Mouse (Mus musculus) hindbrain, postnatal 0 days (tissue): ENCODE data around the gene Gm42791. TPM values are rescaled to one million over a fixed set of nuclear protein-coding genes. Genes with fewer than 3 reads are reported as not detected.

Experiments used
- ATAC-seq: fragments of 200-750 bp; cut with Nextera tagmentation; 2 replicates; pipeline ENCODE4 v1.8.0; 2017; ENCODE audit warnings: mild to moderate bottlenecking, moderate TSS enrichment, moderate library complexity
- DNase-seq: peaks from one replicate; pipeline ENCODE4 v3.0.0-alpha.2; 2015; ENCODE audit warnings: low spot score
- H3K27ac ChIP-seq: fragments of 300-500 bp; sonication (generic); 2 replicates; pipeline ENCODE4 v1.5.1; 2014; ENCODE audit warnings: mild to moderate bottlenecking
- H3K27me3 ChIP-seq: fragments of 300-500 bp; sonication (generic); 2 replicates; pipeline ENCODE4 v1.6.1; 2014; ENCODE audit warnings: low read length, mixed read lengths; ENCODE audit not compliant: insufficient read depth
- H3K36me3 ChIP-seq: fragments of 300-500 bp; sonication (generic); 2 replicates; pipeline ENCODE4 v1.6.1; 2014; ENCODE audit warnings: low read length, mixed read lengths; ENCODE audit not compliant: insufficient read depth
- H3K4me1 ChIP-seq: fragments of 300-500 bp; sonication (generic); 2 replicates; pipeline ENCODE4 v1.6.1; 2014; ENCODE audit warnings: antibody characterized with exemption, low read length, mixed read lengths; ENCODE audit not compliant: insufficient read depth
- H3K4me2 ChIP-seq: fragments of 300-500 bp; sonication (generic); 2 replicates; pipeline ENCODE4 v1.6.1; 2014; ENCODE audit warnings: low read depth, mild to moderate bottlenecking, low read length, moderate library complexity, mixed read lengths
- H3K4me3 ChIP-seq: fragments of 300-500 bp; sonication (generic); 2 replicates; pipeline ENCODE4 v1.5.1; 2014; ENCODE audit warnings: low read length
- H3K9ac ChIP-seq: fragments of 300-500 bp; sonication (generic); replicated peaks from 2 replicates; pipeline ENCODE4 v1.6.1; 2014; ENCODE audit warnings: mild to moderate bottlenecking, low read length, moderate library complexity, mixed read lengths
- H3K9me3 ChIP-seq: fragments of 300-500 bp; sonication (generic); 2 replicates; pipeline ENCODE4 v1.6.1; 2016; ENCODE audit warnings: low read length, mixed read lengths
- CTCF ChIP-seq: IDR thresholded peaks from 2 replicates; pipeline ENCODE4 v1.5.1; 2016; ENCODE audit warnings: antibody characterized with exemption, control low read depth, low read depth
- WGBS: fragments of 180-500 bp; shearing (Covaris S2); extraction: QIAGEN DNeasy Blood & Tissue Kit; methylation state at CpG from one replicate; pipeline ENCODE4 v1.1.7; 2014; 5-methylcytosine and 5-hydroxymethylcytosine counted together
- polyA plus RNA-seq: library from polyadenylated mRNA; unstranded; fragments of >200 nt; fragmentation: Nextera tagmentation; extraction: Ambion mirVana; gene quantifications from 2 replicates; pipeline ENCODE4 v1.2.1, GENCODE M21; 2015
- total RNA-seq: library from RNA; depleted of rRNA; stranded (reverse); fragments of >200 nt; gene quantifications from 2 replicates; pipeline ENCODE4 v1.2.3, GENCODE M21; 2014

Gm42791 gene
- total and polyA plus RNA-seq, 2 experiments from 2014 or later = 1.6 TPM; not detected in 1

DNA sequence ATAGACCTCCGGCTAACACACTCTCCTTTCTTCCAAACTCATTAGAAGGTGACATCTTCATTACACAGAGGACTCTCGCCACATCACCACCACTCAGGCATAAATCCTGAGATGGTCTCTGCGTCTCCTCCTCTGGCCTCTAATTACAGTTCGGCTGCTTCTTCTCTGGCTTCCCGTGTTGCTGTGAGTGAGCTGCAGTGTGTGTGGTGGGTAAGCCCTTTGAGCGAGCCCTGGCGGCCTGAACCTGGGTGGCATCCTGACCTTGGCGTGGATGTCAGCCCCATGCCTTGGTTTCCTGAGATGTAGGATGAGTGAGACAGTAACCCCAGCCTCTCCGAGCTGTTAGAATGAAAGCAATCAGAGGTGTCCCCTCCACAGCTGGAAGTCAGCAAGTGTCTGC, 46.4 kb downstream of the Gm42791 start:
- H3K4me2 ChIP-seq = no peak overlapping the region

GRCm38 (mm10) chr5:148947412-148947811, 47.5 kb downstream of the Gm42791 start:
- Histone ChIP-seq H3K27ac (no peak overlapping the region), H3K9me3 (no peaks in the 10 kb centered on the region), H3K27me3 (no peaks in the 10 kb centered on the region), H3K9ac (no peak overlapping the region), H3K4me1 (no peaks in the 10 kb centered on the region), H3K4me2 (no peak overlapping the region), H3K36me3 (no peaks in the 10 kb centered on the region), H3K4me3 (no peak overlapping the region)
- ATAC-seq (no peak), DNase-seq (no peak)
- WGBS = 79% methylated on average over 4 of the region's 4 CpGs
- 0 out of 2 replicates have a peak, but pooled peaks have one; percentile 24 for TF ChIP-seq CTCF

More for the DNA sequence above, 46.4 kb downstream of the Gm42791 start:
- H3K4me1 ChIP-seq = no peaks in the 10 kb centered on the region
- no peaks in the 10 kb centered on the region for H3K9me3 ChIP-seq
- H3K9ac ChIP-seq = no peak overlapping the region
- no peak overlapping the region for H3K4me3 ChIP-seq
- H3K36me3 ChIP-seq = no peaks in the 10 kb centered on the region
- 66% methylated on average over 9 of the region's 9 CpGs for WGBS
- H3K27me3 ChIP-seq = no peaks in the 10 kb centered on the region
- no peak for TF ChIP-seq CTCF
- H3K27ac ChIP-seq = no peak overlapping the region
- DNase-seq = no peak
- ATAC-seq = no peak

DNA sequence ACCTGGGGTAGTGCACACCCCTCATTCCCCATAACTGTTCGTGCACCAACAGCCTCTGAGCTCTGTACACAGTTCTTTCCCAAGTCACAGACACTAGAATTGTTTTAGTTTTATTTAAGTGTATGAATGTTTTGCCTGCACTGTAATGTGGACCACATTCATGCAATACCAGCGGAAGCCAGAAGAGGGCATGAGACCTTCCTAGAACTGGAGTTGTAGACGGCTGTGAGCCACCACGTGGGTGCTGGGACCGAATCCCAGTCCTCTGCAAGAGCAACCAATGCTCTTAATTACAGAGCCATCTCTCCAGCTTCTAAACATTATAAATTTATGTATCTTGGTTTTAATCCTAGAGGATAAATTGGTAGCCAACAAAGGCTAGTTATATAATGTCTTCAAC, 48.2 kb downstream of the Gm42791 start:
- DNase-seq = no peak
- no peaks in the 10 kb centered on the region for H3K9me3 ChIP-seq
- H3K27ac ChIP-seq = no peak overlapping the region
- no peaks in the 10 kb centered on the region for H3K36me3 ChIP-seq
- H3K4me3 ChIP-seq = no peak overlapping the region
- no peak overlapping the region for H3K4me2 ChIP-seq
- peak; percentile 39; the same call in 1 of the 2 replicates for TF ChIP-seq CTCF
- H3K9ac ChIP-seq = no peak overlapping the region
- 83% methylated on average over 5 of the region's 5 CpGs for WGBS
- H3K4me1 ChIP-seq = no peaks in the 10 kb centered on the region
- no peak for ATAC-seq
- H3K27me3 ChIP-seq = no peaks in the 10 kb centered on the region

- DNase-seq (peak; percentile 35), ATAC-seq (no peak)
- no peak overlapping the region for H3K9ac ChIP-seq
- TF ChIP-seq CTCF = no peak
- no peaks in the 10 kb centered on the region for H3K9me3 ChIP-seq
- H3K27ac ChIP-seq = no peak overlapping the region
- no peaks in the 10 kb centered on the region for H3K36me3 ChIP-seq
- WGBS = 57% methylated on average over 2 of the region's 2 CpGs
- H3K4me1 ChIP-seq = no peaks in the 10 kb centered on the region
- H3K4me3 ChIP-seq = no peak overlapping the region
- H3K27me3 ChIP-seq = no peaks in the 10 kb centered on the region
- H3K4me2 ChIP-seq = no peak overlapping the region
Observed at GRCm38 (mm10) chr5:148945735-148946134, 49.2 kb downstream of the Gm42791 start.

GRCm38 (mm10) chr5:148944024-148944423, 50.9 kb downstream of the Gm42791 start:
- WGBS = 48% methylated on average over 8 of the region's 8 CpGs
- no peaks in the 10 kb centered on the region for H3K36me3 ChIP-seq
- TF ChIP-seq CTCF = no peak
- no peaks in the 10 kb centered on the region for H3K4me1 ChIP-seq
- H3K27me3 ChIP-seq = no peaks in the 10 kb centered on the region
- H3K4me3 ChIP-seq = no peak overlapping the region
- no peak overlapping the region for H3K27ac ChIP-seq
- H3K9me3 ChIP-seq = no peaks in the 10 kb centered on the region
- H3K9ac ChIP-seq = no peak overlapping the region
- ATAC-seq (no peak), DNase-seq (no peak)
- no peak overlapping the region for H3K4me2 ChIP-seq

DNA sequence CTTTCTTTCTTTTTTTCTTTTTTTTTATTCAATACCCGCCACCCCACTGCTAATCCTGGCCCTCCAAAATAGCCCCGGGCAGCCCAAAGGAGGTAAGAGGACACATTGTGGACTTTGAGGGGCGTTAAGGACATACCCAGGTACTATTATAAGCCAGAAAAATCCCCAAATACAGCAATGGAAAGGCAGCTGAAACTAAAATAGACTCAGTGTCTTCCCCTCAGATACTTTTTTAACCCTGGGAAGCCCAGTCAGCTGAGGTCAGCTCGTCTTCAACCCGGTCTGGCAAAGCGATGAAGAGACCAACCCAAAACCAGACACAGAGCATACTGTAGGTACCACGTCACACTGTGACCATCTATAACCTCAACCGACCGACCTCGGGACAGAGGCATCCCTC, 51.5 kb downstream of the Gm42791 start:
- no peak overlapping the region for H3K4me2 ChIP-seq
- ATAC-seq = no peak

DNA sequence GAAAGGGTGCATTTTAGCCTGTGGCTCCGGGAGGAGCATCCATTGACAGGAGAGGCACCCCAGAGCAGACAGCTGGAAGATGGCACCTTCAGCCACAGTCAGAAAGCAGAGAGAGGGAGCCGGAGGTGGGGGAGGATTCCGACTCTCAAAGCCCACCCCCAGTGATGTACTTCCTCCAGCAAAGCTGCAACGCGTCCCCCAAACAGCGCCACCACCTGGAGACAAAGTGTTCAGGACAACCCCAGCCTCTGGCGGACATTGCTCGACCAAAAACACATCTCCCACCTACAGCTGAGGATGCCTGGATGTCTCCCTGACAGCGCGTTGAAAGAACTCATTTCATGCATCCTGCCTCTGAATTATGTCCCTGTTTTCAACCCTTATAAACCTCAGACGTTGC, 52.0 kb downstream of the Gm42791 start:
- 43% methylated on average over 11 of the region's 11 CpGs for WGBS

More for the DNA sequence above, 51.5 kb downstream of the Gm42791 start:
- no peak for TF ChIP-seq CTCF
- H3K27ac ChIP-seq = no peak overlapping the region
- no peak overlapping the region for H3K9ac ChIP-seq
- no peak overlapping the region for H3K4me3 ChIP-seq
- 60% methylated on average over 10 of the region's 10 CpGs for WGBS
- H3K4me1 ChIP-seq = no peaks in the 10 kb centered on the region
- H3K36me3 ChIP-seq = no peaks in the 10 kb centered on the region
- H3K9me3 ChIP-seq = no peaks in the 10 kb centered on the region
- H3K27me3 ChIP-seq = no peaks in the 10 kb centered on the region
- no peak for DNase-seq

More for the DNA sequence above, 52.0 kb downstream of the Gm42791 start:
- no peak overlapping the region for H3K4me2 ChIP-seq
- no peaks in the 10 kb centered on the region for H3K27me3 ChIP-seq
- no peaks in the 10 kb centered on the region for H3K4me1 ChIP-seq
- H3K4me3 ChIP-seq = no peak overlapping the region
- H3K9me3 ChIP-seq = no peaks in the 10 kb centered on the region
- DNase-seq (peak; percentile 53), ATAC-seq (peak; percentile 46; the same call in 1 of the 2 replicates)
- TF ChIP-seq CTCF = peak; percentile 55
- no peaks in the 10 kb centered on the region for H3K36me3 ChIP-seq
- H3K27ac ChIP-seq = no peak overlapping the region
- no peak overlapping the region for H3K9ac ChIP-seq
